Mouse (Mus musculus) thymus, postnatal 14 days (tissue): ENCODE measurements around the gene Psmd1.

Source experiments
- DNase-seq: peaks from one replicate; pipeline ENCODE4 v3.0.0; 2021

The Psmd1 gene

DNA sequence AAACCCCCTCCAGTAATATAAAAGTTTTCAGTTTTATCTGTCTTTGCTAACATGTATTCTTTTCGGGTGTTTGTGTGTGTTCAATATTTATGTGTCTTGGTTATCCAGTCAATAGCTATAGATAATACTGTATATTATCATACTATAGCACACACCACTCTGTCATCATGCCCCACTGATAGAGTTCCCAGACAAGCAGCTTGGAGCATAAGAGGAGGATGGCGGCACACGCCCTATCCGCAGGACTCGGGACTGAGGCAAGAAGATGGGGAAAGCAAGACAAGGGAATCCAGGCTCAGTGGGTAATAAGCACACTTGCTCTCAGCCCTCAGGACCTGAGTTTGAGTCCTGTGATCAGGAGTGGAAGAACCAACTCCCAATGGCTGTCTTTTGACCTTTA lies 96.3 kb downstream of the Psmd1 start:
- DNase-seq: no peak

DNA sequence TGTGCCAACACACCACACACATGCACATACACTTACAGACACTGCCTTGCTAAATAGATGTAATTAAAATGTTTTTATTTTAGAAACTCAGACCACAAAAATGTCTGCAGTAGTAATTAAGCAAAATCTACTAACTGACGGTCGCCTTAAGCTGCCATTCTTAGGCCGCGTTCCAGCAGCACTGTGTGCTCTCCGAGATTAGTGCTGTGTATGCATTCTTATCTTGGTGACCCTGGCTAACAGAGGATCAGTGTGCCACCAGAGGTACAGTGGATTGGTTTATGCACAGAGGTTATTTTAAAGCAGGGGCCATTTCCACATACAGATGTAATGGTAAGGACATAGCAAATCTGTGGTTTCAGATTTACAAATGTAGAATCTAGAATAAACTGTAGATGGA lies 96.9 kb downstream of the Psmd1 start:
- no peak for DNase-seq

DNA sequence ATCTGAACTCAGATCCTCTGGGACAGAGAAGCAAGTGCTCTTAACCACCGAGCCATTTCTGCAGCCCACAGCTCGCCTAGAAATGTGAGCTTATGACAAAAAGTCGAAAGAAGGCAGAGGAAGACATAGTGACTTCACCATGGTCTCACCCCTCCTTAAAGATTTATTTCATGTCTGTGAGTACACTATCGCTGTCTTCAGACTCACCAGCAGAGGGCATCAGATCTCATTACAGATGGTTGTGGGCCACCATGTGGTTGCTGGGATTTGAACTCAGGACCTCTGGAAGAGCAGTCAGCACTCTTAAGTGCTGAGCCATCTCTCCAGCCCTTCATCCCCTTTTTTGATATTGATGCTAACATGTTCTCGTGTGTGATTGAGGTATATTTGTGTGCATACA lies 110.4 kb downstream of the Psmd1 start:
- no peak for DNase-seq

DNA sequence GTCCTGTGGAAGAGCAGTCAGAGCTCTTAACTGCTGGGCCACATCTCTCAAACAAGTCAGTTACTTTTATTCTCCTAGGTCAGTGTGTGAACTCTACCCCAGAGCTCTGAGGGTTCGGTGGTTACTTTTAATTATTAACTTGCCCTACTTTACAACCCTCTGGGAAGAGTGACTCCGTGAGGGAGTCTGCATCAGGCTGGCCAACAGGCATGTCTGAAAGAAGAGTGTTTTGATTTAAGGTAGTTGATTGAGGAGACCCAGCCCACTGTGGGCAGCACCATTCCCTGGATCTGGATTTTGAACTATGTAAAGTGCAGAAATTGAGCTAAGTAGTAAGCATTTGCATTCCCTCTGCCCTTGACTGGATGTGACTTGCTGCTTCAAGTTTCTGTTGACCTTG lies 111.9 kb downstream of the Psmd1 start:
- DNase-seq: no peak

DNA sequence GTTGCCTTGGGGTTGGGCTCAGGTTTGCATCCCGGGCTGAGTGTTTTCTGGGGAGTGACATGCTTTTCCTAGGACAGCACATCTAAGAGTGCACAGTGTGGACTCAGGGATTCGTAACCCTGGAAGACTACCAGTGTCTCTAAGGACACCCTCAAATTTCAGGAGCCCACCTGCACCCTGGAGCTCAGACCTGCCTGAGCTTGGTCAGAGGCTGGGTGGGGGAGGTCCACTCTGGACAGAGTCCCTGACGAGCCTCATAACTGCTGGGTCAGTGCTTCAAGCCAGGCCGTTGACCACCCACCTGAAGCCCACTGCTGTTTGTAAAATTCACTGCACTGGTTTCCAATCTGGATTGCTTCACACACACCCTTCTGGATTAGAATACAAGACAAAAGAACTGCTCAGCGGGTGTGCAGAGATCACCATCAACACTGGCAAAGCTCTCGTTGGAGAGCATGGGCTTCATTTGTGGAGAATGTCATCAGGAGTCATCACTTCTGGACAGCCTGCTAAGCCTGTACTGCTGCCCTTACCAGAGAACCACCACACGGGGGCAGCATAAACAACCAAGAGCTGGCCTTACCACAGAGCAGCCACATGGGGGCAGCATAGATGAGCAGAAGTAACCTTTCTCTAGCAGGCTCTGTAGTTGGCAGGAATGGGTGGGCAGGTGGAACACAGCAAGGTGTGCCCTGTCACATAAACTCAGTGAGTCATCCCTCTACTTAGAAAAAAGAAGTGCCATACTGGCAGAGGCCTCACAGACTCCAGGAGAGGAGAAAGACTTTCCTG lies 114.5 kb downstream of the Psmd1 start:
- DNase-seq: peak; percentile 84

DNA sequence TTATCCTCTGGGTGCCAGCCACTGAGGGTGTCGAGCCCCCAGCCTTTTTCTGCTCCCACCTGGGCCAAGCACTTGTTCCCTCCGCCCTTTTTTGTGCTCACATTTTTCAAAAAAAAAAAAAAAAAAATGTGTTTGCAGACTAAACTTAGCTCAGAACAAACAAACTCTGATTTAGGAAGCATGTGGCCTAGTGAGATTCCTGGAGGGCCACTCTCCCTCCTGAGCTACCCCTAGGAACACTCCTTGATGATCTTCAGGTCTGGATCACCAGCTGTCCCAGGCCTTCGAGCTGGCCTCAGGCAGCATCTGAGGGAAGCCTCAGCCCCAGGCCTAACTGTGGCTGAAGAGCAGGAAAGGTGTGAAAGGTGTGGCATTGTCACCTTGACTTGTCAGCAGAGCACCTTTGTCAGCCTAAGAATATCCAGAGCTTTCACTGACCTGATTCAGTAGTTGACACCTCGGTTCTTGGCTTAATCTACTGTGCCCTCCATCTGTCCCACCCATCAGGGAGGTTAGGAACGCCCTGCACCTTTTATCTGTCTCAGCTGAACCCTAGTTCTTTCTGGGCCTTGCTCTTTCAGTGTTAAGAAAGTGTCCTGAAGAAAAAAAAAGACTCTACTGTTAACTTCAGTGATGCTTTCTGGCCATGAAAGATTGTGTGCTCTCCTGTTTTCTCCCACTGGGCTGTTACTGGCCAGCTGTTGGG lies 118.0 kb downstream of the Psmd1 start:
- no peak for DNase-seq

DNA sequence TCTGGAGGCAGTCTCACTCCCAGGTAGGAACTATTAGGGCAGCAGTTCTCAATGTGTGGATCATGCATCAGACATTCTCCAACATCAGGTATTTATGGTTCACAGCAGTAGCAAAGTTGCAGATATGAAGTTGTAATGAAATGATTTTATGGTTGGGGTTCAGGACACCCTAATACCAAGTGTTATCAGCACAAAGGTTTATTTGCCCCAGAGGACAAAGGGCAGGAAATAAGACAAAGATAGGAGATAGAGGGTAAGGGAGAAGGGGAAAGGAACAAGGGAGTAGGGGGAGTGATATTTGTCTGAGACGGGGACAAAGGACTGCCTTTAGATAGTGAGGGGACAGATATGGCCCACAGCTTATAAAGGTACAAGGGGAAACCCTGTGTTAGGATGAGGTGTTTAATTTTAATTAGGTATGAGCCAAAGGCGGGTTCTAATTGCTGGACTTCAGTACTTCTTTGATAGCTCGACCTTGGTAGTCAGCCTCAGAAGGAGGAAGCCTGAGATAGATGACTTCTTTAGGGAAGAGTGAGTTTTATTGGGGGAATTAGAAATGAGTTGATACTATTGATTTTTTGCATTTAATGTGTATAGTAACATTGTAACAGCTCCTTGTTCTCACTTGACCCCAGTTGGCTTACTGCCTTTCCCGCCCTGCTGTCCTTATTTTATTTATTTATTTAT lies 119.5 kb downstream of the Psmd1 start:
- no peak for DNase-seq

DNA sequence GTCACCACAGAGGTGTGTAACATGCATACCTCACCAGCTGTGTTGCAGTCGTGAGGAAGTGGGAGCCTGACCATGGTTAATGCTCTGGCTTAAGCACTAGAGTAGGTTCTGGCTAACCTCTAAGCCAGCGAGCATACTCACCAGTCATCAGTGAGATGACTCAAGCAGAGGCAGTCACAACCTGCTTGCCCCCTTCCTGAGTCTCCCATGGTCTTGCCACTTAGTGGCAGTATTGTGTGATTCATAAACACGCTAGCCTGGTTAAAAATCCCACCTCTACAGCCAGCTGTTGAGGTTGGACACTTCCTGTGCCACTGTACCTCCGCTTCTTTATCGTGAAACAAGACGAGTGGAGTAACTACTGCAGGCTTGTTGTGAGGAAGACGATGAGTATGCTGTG lies 122.6 kb downstream of the Psmd1 start:
- no peak for DNase-seq

DNA sequence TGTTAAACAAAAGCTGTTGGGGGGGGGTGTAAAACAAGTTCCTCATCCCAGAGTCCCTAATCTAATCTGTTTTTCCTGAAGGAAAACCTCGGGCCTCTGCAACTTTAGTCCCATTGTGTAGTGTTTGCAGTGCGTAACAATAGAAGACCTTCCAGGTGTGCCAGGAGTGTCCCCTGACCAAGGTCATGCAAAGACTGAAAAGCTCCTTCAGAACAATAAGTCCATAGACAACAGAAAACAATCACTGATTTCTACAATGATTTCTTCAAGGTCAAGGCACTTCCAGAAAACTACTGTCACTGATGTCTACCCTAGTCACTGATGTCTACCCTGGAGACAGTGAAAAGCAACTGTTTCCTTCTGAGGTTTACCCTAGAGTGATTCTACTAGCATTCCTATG lies 123.7 kb downstream of the Psmd1 start:
- DNase-seq: no peak

DNA sequence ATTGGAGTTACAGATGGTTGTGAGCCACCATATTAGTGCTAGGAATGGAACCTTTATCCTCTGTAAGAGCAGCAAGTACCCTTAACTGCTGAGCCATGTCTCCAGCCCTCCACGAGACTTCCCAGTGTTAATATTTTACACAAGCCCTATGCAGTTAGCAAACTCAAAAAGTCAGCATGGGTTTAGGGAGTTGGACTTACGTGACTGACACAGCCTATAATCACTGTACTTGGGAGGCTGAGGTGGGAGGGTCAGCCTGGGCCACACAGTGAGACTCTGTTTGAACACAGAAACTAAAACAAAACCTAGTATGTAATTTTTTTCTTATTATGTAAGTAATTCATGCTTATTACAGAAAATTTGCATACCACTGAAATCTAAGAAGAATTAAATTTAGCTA lies 124.1 kb downstream of the Psmd1 start:
- DNase-seq: no peak
